Mouse (Mus musculus) thymus, adult 2 months (tissue): ENCODE data around the gene Marc1. TPM values are rescaled to one million over a fixed set of nuclear protein-coding genes. Genes with fewer than 3 reads are reported as not detected.
A peak's percentile ranks its signal among the peaks of the same experiment; 100 is the strongest.

Experiments
- DNase-seq: peaks from one replicate; pipeline ENCODE4 v3.0.0; 2021
- H3K27ac ChIP-seq: fragments of 200-500 bp; 2 replicates; pipeline ENCODE4 v1.5.1; 2012; ENCODE audit warnings: low read length, control low read depth; ENCODE audit not compliant: control insufficient read depth, insufficient read depth
- H3K27me3 ChIP-seq: fragments of 200-500 bp; 2 replicates; pipeline ENCODE4 v1.6.1; 2012; ENCODE audit warnings: mild to moderate bottlenecking, low read length, moderate library complexity, mixed read lengths; ENCODE audit not compliant: control insufficient read depth, insufficient read depth
- H3K36me3 ChIP-seq: fragments of 200-500 bp; 2 replicates; pipeline ENCODE4 v1.6.1; 2012; ENCODE audit warnings: mild to moderate bottlenecking, low read length, moderate library complexity; ENCODE audit not compliant: control insufficient read depth, insufficient read depth
- H3K4me1 ChIP-seq: fragments of 200-500 bp; replicated peaks from 2 replicates; pipeline ENCODE4 v1.6.1; 2012; ENCODE audit warnings: low read length; ENCODE audit not compliant: control insufficient read depth, insufficient read depth
- H3K4me3 ChIP-seq: fragments of 200-500 bp; 2 replicates; pipeline ENCODE4 v1.5.1; 2012; ENCODE audit warnings: mild to moderate bottlenecking, low read length, control low read depth, moderate library complexity; ENCODE audit not compliant: control insufficient read depth, insufficient read depth
- CTCF ChIP-seq: fragments of 200-500 bp; IDR thresholded peaks from 2 replicates; pipeline ENCODE4 v1.5.1; 2012; ENCODE audit warnings: mild to moderate bottlenecking, control low read depth, low read length, moderate library complexity, borderline replicate concordance; ENCODE audit not compliant: control insufficient read depth, poor library complexity, insufficient read depth; ENCODE audit errors: extremely low read depth
- POLR2A ChIP-seq: fragments of 200-500 bp; IDR thresholded peaks from 2 replicates; pipeline ENCODE4 v1.6.1; 2012; ENCODE audit warnings: mild to moderate bottlenecking, low read length, control low read depth, moderate library complexity; ENCODE audit not compliant: control insufficient read depth, poor library complexity, insufficient read depth; ENCODE audit errors: extremely low read depth
- WGBS: fragments of 180-500 bp; shearing (Covaris S2); methylation state at CpG from one replicate; pipeline ENCODE4 v1.1.7; 2018; 5-methylcytosine and 5-hydroxymethylcytosine counted together
- polyA plus RNA-seq: library from polyadenylated mRNA; depleted of rRNA; stranded (reverse); fragments of >200 nt; gene quantifications from 2 replicates; pipeline ENCODE4 v1.2.3, GENCODE M21; 2012

Marc1 gene
- polyA plus RNA-seq, 1 experiment = 5.2 TPM

- WGBS = 88% methylated on average over 23 of the region's 23 CpGs
- no peak overlapping the region for H3K4me3 ChIP-seq
- H3K36me3 ChIP-seq = peaks cover 9% of the 10 kb centered on the region
These were observed 16.1 kb upstream of the Marc1 start for GRCm38 (mm10) chr1:184827175-184827701.

DNA sequence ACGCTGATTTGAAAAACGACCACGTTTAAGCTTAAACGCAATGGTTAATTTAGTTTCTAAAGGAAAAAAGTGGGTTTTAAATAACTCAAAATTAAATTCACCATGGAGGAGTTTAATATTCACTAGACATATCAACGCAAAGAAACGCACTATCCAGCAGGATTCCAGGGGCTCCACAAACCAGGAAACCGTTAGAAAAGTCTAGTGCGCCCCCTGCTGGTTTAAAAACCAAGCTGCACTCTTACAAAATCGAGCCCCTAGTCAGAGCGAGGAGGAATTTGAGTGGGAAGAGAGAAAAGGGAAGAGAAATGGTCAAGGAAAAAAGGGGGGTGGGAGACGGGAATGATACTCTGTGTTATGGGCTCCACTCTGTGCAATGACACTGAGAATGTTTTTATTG, 14.0 kb upstream of the Marc1 start:
- Histone ChIP-seq H3K4me3 (no peak overlapping the region), H3K27ac (no peak overlapping the region), H3K27me3 (no peaks in the 10 kb centered on the region), H3K4me1 (0 out of 2 replicates have a peak, but pooled peaks cover 2% of the 10 kb centered on the region), H3K36me3 (peaks cover 8% of the 10 kb centered on the region)
- DNase-seq = no peak
- no peak for TF ChIP-seq POLR2A
- no peak for TF ChIP-seq CTCF
- WGBS = 43% methylated on average over 11 of the region's 11 CpGs

More at GRCm38 (mm10) chr1:184827175-184827701, 16.1 kb upstream of the Marc1 start:
- no peak overlapping the region for H3K27ac ChIP-seq
- H3K27me3 ChIP-seq = no peaks in the 10 kb centered on the region
- no peak for TF ChIP-seq POLR2A
- no peak for TF ChIP-seq CTCF
- H3K4me1 ChIP-seq = 0 out of 2 replicates have a peak, but pooled peaks cover 2% of the 10 kb centered on the region
- no peak for DNase-seq

GRCm38 (mm10) chr1:184824439-184824851, 13.3 kb upstream of the Marc1 start:
- H3K27me3 ChIP-seq = no peaks in the 10 kb centered on the region
- 0 out of 2 replicates have a peak, but pooled peaks cover 2% of the 10 kb centered on the region for H3K4me1 ChIP-seq
- no peak overlapping the region for H3K4me3 ChIP-seq
- WGBS = 14% methylated on average over 12 of the region's 12 CpGs
- TF ChIP-seq CTCF = peak; percentile 88
- TF ChIP-seq POLR2A = no peak
- H3K36me3 ChIP-seq = peaks cover 8% of the 10 kb centered on the region
- H3K27ac ChIP-seq = no peak overlapping the region
- DNase-seq = peak; percentile 75

GRCm38 (mm10) chr1:184822678-184823077, 11.6 kb upstream of the Marc1 start:
- no peaks in the 10 kb centered on the region for H3K27me3 ChIP-seq
- DNase-seq = no peak
- H3K4me1 ChIP-seq = 0 out of 2 replicates have a peak, but pooled peaks cover 2% of the 10 kb centered on the region
- TF ChIP-seq CTCF = no peak
- no peak for TF ChIP-seq POLR2A
- H3K4me3 ChIP-seq = no peak overlapping the region
- peaks cover 20% of the 10 kb centered on the region for H3K36me3 ChIP-seq
- WGBS = 91% methylated on average over 11 of the region's 11 CpGs
- no peak overlapping the region for H3K27ac ChIP-seq

DNA sequence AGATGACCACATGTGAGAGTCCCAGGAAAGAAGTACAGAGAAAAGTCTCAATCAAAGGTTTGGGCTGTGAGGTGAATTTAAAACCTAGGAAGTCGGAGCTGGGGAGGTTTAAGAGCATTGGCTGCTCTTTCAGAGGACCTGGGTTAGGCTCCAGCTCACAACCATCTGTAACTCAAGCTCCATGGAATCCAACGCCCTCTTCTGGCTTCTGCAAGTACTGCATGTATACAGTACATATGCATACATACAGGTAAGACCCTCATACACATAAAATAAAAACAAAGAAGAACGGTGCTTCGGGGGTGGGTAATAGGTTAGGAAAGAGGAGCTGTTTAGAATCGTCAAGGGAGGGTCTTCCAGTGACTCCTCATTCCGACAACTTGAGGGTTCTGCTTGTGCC, 6.7 kb upstream of the Marc1 start:
- DNase-seq = no peak
- H3K4me1 ChIP-seq = no peaks in the 10 kb centered on the region
- WGBS = 88% methylated on average over 6 of the region's 6 CpGs
- H3K36me3 ChIP-seq = peaks cover 35% of the 10 kb centered on the region
- H3K27me3 ChIP-seq = no peaks in the 10 kb centered on the region
- no peak overlapping the region for H3K27ac ChIP-seq
- TF ChIP-seq CTCF (no peak), POLR2A (no peak)
- no peak overlapping the region for H3K4me3 ChIP-seq

DNA sequence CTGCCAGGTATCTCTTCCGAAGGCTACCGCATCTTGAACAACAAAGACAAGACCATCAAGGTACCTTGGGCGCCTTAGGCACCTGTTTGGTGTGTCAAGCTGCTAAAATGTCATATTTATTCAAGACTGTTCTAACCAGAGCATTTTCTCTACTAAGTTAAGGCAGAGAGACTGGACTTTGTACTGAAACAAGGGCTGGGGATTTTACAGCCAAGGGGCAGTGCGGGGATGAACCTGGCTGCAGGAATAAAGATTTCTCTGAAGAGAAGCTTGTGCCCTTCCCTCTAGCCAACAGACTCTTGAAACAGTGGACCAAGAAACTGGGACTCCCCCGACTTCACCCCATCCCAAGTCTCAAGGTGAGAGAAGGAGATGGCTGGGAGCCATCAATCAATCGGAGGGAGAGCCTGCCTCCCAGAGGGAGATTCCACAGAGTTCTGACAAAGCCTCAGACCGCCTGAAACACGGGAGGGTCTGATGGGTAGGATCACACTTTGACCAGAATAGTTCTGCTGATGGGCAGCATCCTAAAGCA, 670 bp upstream of the Marc1 start:
- Histone ChIP-seq H3K27me3 (no peaks in the 10 kb centered on the region; the same call in 1 of the 2 replicates), H3K27ac (no peak overlapping the region), H3K36me3 (peaks cover 10% of the 10 kb centered on the region; the same call in 1 of the 2 replicates), H3K4me1 (peaks cover 3% of the 10 kb centered on the region; the same call in 1 of the 2 replicates), H3K4me3 (no peak overlapping the region)
- TF ChIP-seq CTCF (no peak), POLR2A (no peak)
- 92% methylated on average over 8 of the region's 8 CpGs for WGBS
- no peak for DNase-seq

- H3K27ac ChIP-seq = no peak overlapping the region
- no peak for DNase-seq
- TF ChIP-seq CTCF (no peak), POLR2A (no peak)
- 0 out of 2 replicates have a peak, but pooled peaks cover 3% of the 10 kb centered on the region for H3K36me3 ChIP-seq
- H3K4me3 ChIP-seq = no peak overlapping the region
- H3K4me1 ChIP-seq = peaks cover 3% of the 10 kb centered on the region; the same call in 1 of the 2 replicates
- 97% methylated on average over 6 of the region's 6 CpGs for WGBS
- H3K27me3 ChIP-seq = no peaks in the 10 kb centered on the region; the same call in 1 of the 2 replicates
These were observed 1.5 kb downstream of the Marc1 start for GRCm38 (mm10) chr1:184809578-184810001.
